Mouse (Mus musculus) kidney, embryonic 16.5 days (tissue): ENCODE results near the gene Spsb2. TPM values are rescaled to one million over a fixed set of nuclear protein-coding genes. Genes with fewer than 3 reads are reported as not detected.
"Not testable (repeated sequence)": the region's sequence is repeated elsewhere in the genome, so short reads cannot be mapped to it uniquely, and the experiment has no call there.

Source experiments
- ATAC-seq: fragments of 200-750 bp; cut with Nextera tagmentation; 2 replicates; pipeline ENCODE4 v1.8.0; 2017; ENCODE audit warnings: moderate TSS enrichment; ENCODE audit not compliant: low FRiP score, low TSS enrichment
- H3K27ac ChIP-seq: fragments of 300-500 bp; sonication (generic); 2 replicates; pipeline ENCODE4 v1.5.1; 2014; ENCODE audit warnings: low read length
- H3K27me3 ChIP-seq: fragments of 300-500 bp; sonication (generic); 2 replicates; pipeline ENCODE4 v1.6.1; 2014; ENCODE audit warnings: low read length, control low read depth, mixed read lengths; ENCODE audit not compliant: insufficient read depth
- H3K36me3 ChIP-seq: fragments of 300-500 bp; sonication (generic); 2 replicates; pipeline ENCODE4 v1.6.1; 2014; ENCODE audit warnings: low read length, control low read depth, mixed read lengths; ENCODE audit not compliant: insufficient read depth
- H3K4me1 ChIP-seq: fragments of 300-500 bp; sonication (generic); 2 replicates; pipeline ENCODE4 v1.6.1; 2014; ENCODE audit warnings: low read length, control low read depth, mixed read lengths; ENCODE audit not compliant: insufficient read depth
- H3K4me2 ChIP-seq: fragments of 300-500 bp; sonication (generic); replicated peaks from 2 replicates; pipeline ENCODE4 v1.6.1; 2014; ENCODE audit warnings: low read depth, low read length
- H3K4me3 ChIP-seq: fragments of 300-500 bp; sonication (generic); 2 replicates; pipeline ENCODE4 v1.5.1; 2014; ENCODE audit warnings: mild to moderate bottlenecking, low read length
- H3K9ac ChIP-seq: fragments of 300-500 bp; sonication (generic); replicated peaks from 2 replicates; pipeline ENCODE4 v1.6.1; 2014; ENCODE audit warnings: low read length
- H3K9me3 ChIP-seq: fragments of 300-500 bp; sonication (generic); 2 replicates; pipeline ENCODE4 v1.6.1; 2016; ENCODE audit warnings: low read length, control low read depth
- WGBS: fragments of 180-500 bp; shearing (Covaris S2); extraction: QIAGEN DNeasy Blood & Tissue Kit; methylation state at CpG from one replicate; pipeline ENCODE4 v1.1.7; 2014; 5-methylcytosine and 5-hydroxymethylcytosine counted together
- polyA plus RNA-seq: library from polyadenylated mRNA; unstranded; fragments of >200 nt; fragmentation: Nextera tagmentation; extraction: Ambion mirVana; gene quantifications from 2 replicates; pipeline ENCODE4 v1.2.1, GENCODE M21; 2015

Spsb2 gene
- polyA plus RNA-seq, 1 experiment from 2014 or later = 21.5 TPM

GRCm38 (mm10) chr6:124828868-124829798, 20.7 kb downstream of the Spsb2 start, which contains the start of the genes Usp5 and Cdca3:
Gene Usp5 (minus strand): TSS chr6:124829484.
Gene Cdca3 (plus strand): TSS chr6:124829547.
- under 1% methylated on average over 55 of the region's 55 CpGs for WGBS
- Histone ChIP-seq H3K36me3 (peaks cover 30% of the 10 kb centered on the region), H3K9ac (peak within 1 kb of the TSS; percentile 83), H3K4me3 (peak within 1 kb of the TSS; percentile 68), H3K9me3 (no peaks in the 10 kb centered on the region), H3K4me2 (peak within 1 kb of the TSS; percentile 94), H3K4me1 (peaks cover 22% of the 10 kb centered on the region), H3K27ac (peak within 1 kb of the TSS; percentile 96), H3K27me3 (no peaks in the 10 kb centered on the region)
- peak; percentile 96 for ATAC-seq

GRCm38 (mm10) chr6:124829799-124830700, 21.6 kb downstream of the Spsb2 start:
- peak overlapping the region; percentile 68 for H3K4me2 ChIP-seq
- no peaks in the 10 kb centered on the region for H3K27me3 ChIP-seq
- peak overlapping the region; percentile 96 for H3K27ac ChIP-seq
- peaks cover 22% of the 10 kb centered on the region for H3K4me1 ChIP-seq
- H3K36me3 ChIP-seq = peaks cover 26% of the 10 kb centered on the region
- H3K9me3 ChIP-seq = no peaks in the 10 kb centered on the region
- peak overlapping the region; percentile 83 for H3K9ac ChIP-seq
- peak overlapping the region; percentile 68 for H3K4me3 ChIP-seq
- WGBS = under 1% methylated on average over 38 of the region's 38 CpGs
- ATAC-seq = peak; percentile 90

DNA sequence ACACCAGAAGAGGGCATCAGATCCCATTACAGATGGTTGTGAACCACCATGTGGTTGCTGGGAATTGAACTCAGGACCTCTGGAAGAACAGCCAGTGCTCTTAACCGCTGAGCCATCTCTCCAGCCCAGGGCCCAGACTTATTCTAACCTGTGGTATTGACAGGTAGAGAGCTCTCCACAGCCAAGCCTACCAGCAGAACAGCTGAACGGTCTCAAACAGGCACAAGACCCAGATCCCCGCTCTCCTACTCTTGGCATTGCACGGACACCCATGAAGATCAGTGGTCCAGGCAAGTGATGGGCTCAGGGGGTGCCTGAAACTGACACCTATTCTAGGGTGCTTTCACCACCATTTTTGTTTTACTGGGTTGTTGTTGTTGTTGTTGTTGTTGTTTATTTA, 22.7 kb downstream of the Spsb2 start:
- 97% methylated on average over 4 of the region's 4 CpGs for WGBS
- peaks cover 22% of the 10 kb centered on the region for H3K4me1 ChIP-seq
- ATAC-seq, H3K27me3 ChIP-seq, H3K27ac ChIP-seq, H3K9ac ChIP-seq, H3K9me3 ChIP-seq: not testable (repeated sequence)
- peaks cover 21% of the 10 kb centered on the region for H3K36me3 ChIP-seq
- peak overlapping the region; percentile 68 for H3K4me3 ChIP-seq
- H3K4me2 ChIP-seq = peak overlapping the region; percentile 68

GRCm38 (mm10) chr6:124831649-124832048, 23.2 kb downstream of the Spsb2 start:
- no peak overlapping the region for H3K9ac ChIP-seq
- H3K4me3 ChIP-seq = no peak overlapping the region
- H3K27ac ChIP-seq = no peak overlapping the region
- H3K27me3 ChIP-seq = no peaks in the 10 kb centered on the region
- peaks cover 19% of the 10 kb centered on the region for H3K36me3 ChIP-seq
- H3K9me3 ChIP-seq = no peaks in the 10 kb centered on the region
- ATAC-seq = no peak
- peaks cover 22% of the 10 kb centered on the region for H3K4me1 ChIP-seq
- H3K4me2 ChIP-seq = peak overlapping the region; percentile 68; the same call in 1 of the 2 replicates
- WGBS = 92% methylated on average over 8 of the region's 8 CpGs

- Histone ChIP-seq H3K36me3 (peaks cover 19% of the 10 kb centered on the region), H3K27me3 (no peaks in the 10 kb centered on the region), H3K27ac (no peak overlapping the region), H3K4me3 (no peak overlapping the region), H3K9ac (no peak overlapping the region), H3K4me1 (peaks cover 18% of the 10 kb centered on the region), H3K4me2 (no peak overlapping the region), H3K9me3 (no peaks in the 10 kb centered on the region)
- 80% methylated on average over 6 of the region's 6 CpGs for WGBS
- ATAC-seq = no peak
Measured at GRCm38 (mm10) chr6:124834512-124835081, 26.1 kb downstream of the Spsb2 start.

DNA sequence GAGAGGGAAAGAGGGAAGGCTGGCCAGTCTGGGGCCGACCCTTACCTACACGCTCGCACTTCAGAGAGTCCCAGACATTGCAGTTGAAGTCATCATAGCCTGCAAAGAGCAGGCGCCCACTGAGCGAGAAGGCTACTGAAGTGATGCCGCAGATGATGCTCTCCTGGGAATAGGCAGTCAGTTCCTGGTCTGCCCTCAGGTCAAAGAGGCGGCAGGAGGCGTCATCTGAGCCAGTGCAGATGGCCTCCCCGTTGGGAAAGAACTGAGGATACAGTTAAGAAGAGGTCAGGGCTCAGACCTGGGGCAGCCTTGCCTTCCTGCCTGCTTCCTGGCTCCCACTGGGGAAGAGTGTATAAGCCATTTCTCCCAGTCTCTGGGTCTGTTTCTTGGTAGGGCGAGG, 27.1 kb downstream of the Spsb2 start:
- no peak overlapping the region for H3K4me2 ChIP-seq
- no peak for ATAC-seq
- no peak overlapping the region for H3K27ac ChIP-seq
- H3K4me1 ChIP-seq = peaks cover 24% of the 10 kb centered on the region
- H3K36me3 ChIP-seq = peaks cover 19% of the 10 kb centered on the region
- H3K27me3 ChIP-seq = no peaks in the 10 kb centered on the region
- WGBS = 28% methylated on average over 10 of the region's 10 CpGs
- H3K9ac ChIP-seq = no peak overlapping the region
- no peak overlapping the region for H3K4me3 ChIP-seq
- no peaks in the 10 kb centered on the region for H3K9me3 ChIP-seq

DNA sequence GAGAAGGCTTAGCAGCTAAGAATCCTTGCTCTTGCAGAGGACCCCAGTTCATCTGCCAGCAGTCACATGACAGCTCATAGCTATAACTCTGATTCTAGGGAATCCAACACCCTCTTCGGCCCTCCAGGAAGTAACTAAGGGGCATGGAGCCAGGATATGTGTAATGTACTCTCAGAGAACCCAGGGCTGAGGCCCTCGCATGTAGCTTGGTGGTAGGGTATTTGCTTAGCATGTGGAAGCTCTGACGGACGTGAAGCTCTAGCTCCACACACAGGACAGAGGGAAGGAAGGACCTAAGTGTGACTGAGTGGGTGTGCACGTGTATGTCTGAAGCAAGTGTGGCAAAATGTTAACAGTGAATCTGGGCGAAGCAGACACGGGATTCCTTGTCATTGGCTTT, 27.9 kb downstream of the Spsb2 start:
- 61% methylated on average over 7 of the region's 7 CpGs for WGBS
- Histone ChIP-seq H3K4me1 (peaks cover 18% of the 10 kb centered on the region), H3K9ac (no peak overlapping the region), H3K4me2 (no peak overlapping the region), H3K9me3 (no peaks in the 10 kb centered on the region), H3K4me3 (no peak overlapping the region), H3K36me3 (peaks cover 22% of the 10 kb centered on the region), H3K27me3 (no peaks in the 10 kb centered on the region), H3K27ac (no peak overlapping the region)
- no peak for ATAC-seq

DNA sequence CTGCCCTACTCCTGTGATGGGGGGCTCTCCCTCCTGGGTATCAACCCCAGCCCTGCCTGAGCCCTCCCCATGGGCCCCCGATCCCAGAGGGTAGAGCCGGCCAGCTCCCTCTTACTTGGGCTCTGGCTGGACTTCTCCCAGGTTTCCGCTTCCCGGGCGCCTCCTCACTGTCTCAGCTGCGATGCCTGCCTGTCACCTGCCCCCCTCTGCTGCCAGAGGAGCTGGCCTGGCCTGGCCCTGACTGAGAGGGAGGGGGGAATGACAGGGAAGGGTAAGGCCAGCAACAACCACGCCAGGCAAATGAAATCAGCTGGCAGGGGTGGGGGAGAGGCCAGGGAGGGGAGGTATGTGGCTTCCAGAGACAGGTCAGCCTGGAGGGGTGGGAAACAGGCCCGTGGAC, 31.3 kb downstream of the Spsb2 start:
- no peak overlapping the region for H3K27ac ChIP-seq
- H3K36me3 ChIP-seq = peaks cover 5% of the 10 kb centered on the region
- H3K4me3 ChIP-seq = no peak overlapping the region
- peak; percentile 17 for ATAC-seq
- H3K4me2 ChIP-seq = peak overlapping the region; percentile 36
- H3K9me3 ChIP-seq = no peaks in the 10 kb centered on the region
- H3K9ac ChIP-seq = peak overlapping the region; percentile 62
- WGBS = 5% methylated on average over 8 of the region's 8 CpGs
- H3K27me3 ChIP-seq = no peaks in the 10 kb centered on the region
- peaks cover 16% of the 10 kb centered on the region for H3K4me1 ChIP-seq
